Mouse (Mus musculus) splenic B cell, adult 2 months (primary cell): ENCODE data around the gene Fam180a.

ENCODE experiments used
- DNase-seq: peaks from one replicate; pipeline ENCODE4 v3.0.0-alpha.2; 2011; ENCODE audit warnings: low read depth, low spot score
- H3K27me3 ChIP-seq: 2 replicates; pipeline ENCODE4 v1.6.1; 2012; ENCODE audit warnings: mild to moderate bottlenecking, low read length, moderate library complexity, mixed read lengths; ENCODE audit not compliant: control insufficient read depth, poor library complexity, insufficient read depth, severe bottlenecking
- H3K36me3 ChIP-seq: 2 replicates; pipeline ENCODE4 v1.6.1; 2012; ENCODE audit warnings: mild to moderate bottlenecking, low read length, moderate library complexity, mixed read lengths; ENCODE audit not compliant: control insufficient read depth, poor library complexity, insufficient read depth, severe bottlenecking

Gene Fam180a

DNA sequence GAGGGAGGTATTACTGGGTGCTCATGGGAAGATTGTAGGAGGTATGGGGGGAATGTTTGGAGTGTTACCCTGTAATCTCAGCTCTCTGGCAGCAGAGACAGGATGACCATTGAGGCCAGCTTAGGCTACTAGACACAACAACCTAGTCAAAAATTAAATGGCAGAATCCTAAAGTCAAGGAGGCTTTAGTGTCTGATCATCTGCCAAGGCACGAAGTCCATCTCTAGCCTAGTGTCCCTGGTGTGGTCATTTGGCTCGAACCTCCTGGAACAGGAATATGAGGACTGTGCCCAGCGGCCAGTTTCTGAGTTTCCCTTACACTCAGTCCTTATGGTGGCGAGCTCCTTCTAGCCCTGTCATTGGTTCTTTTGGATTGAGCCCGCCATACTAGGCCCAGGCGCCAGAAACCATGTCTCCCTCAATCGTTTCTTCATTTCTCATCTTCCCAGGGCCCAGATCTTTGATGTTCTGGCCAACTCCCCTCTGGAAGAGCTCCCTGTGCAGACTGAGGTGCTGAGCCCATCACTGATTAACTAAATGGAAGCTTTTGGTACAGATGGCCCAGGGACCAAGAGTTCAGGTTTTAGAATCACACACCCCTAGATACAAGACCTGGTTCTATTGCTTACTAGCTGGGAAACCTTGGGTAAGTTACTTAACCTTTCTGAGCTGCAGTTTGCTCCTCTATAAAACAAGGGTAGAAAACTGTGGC is 28.3 kb downstream of the Fam180a start:
- no peaks in the 10 kb centered on the region for H3K36me3 ChIP-seq

DNA sequence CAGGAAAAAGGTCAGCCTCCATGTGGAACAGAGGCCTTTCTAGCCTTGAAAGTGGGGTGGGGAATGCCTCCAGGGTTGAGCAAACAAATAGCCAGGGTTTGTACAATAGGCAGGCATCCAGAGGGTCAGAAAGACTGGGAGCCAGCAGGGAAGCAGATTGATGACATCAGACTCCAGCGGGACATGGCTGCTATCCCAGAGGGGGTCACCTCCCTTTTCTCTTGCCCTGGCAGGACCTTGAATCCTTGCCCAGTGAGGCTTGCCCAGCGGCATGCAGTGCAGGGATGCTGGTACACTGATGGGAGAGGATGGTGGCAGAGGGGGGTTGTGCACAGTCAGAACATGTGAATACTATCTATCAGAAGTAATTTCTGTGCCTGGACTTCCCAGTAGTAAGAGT is 28.9 kb downstream of the Fam180a start:
- no peaks in the 10 kb centered on the region for H3K36me3 ChIP-seq
- DNase-seq, result no peak
- no peaks in the 10 kb centered on the region for H3K27me3 ChIP-seq

More for the DNA sequence above, 28.3 kb downstream of the Fam180a start:
- no peaks in the 10 kb centered on the region for H3K27me3 ChIP-seq
- no peak for DNase-seq

DNA sequence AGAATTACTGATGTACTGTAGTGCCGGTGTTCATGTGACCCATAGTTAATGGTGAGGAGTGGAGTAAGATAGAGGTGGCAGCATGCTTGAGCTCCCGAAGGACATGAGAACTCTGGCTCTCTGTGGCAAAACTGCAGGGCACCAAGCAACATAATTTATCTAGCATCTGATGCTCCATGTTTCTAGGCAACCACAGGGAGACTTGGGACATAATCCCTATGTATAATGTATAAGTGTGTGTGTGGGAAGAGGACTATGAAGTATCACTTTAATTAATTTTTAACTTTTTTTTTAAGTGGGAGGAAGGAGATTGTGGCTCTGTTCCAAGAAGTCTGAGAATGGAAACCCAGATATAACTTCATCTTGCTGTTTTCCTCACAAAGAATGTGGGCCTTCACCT is 31.0 kb downstream of the Fam180a start:
- Histone ChIP-seq H3K27me3 (no peaks in the 10 kb centered on the region), H3K36me3 (no peaks in the 10 kb centered on the region)
- no peak for DNase-seq

DNA sequence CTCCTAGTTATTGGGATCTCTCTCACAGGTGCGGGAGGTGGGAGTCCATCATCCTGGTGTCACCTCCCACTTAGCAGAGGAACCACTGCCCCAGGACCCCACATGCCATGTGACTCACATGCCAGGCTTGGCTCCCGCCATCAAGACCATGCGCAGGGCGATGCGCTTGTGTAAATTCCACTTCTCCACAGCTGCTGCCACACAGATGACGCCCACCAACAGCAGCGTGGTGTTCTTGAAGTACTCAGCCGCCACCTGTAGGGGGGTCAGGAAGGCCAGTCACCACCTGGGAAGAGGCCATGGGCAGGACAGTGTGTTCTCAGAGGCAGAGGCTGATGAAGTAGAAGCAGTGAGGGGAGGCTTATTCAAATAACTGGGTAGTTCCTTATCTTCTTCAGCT is 36.3 kb downstream of the Fam180a start:
- H3K27me3 ChIP-seq, result no peaks in the 10 kb centered on the region
- DNase-seq, result no peak
- H3K36me3 ChIP-seq, result no peaks in the 10 kb centered on the region

DNA sequence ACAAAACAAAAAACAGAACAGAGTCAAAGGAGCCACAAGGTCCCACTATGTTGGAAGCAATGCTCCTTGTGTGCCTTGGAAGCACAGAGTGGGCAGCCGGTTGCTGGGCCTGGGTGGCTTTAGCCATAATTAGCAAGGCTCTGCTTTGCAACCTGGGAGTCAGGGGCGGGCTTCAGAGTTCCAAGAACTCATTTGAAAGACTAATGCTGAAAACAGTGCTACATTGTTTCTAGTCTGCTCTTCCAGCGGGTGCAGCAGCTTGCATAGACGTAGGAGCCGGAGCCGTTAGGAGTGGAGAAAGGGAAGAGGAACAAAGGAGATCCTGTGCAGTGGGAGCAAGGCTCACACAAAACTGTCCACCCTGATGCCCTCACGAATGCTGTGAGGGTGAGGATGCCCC is 37.0 kb downstream of the Fam180a start:
- no peak for DNase-seq
- no peaks in the 10 kb centered on the region for H3K27me3 ChIP-seq
- H3K36me3 ChIP-seq, result no peaks in the 10 kb centered on the region

DNA sequence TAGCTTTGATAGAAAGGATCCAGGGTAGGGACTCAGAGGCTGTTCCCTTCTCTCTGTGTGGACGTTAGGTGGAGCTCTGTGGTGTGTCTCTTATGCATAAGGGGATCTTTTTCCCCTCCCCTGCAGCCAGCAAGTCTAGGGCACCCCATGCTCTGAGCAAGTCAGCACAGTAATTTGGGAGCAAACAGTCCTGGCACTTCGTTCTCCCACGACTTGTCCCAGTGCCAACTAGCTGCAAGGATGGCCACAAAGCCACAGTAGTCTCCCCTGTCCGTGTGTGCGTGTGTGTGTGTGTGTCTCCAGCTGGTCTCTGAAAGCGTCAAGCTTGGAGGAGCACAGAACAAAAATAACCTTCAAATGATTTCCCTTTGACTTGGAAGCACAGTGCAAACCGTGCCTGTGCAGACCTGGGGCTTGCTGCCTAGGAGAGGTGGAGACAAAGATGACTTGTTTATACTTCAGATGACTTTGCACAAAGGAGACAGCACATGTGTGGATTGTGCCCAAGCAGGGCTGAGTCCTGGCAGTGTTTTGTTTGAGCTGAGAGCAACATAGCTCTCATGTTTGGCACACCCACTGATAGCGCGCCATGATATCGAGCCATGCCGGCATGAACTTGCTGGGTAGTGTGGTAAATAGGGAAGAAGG is 37.7 kb downstream of the Fam180a start:
- H3K27me3 ChIP-seq, result no peaks in the 10 kb centered on the region
- no peaks in the 10 kb centered on the region for H3K36me3 ChIP-seq
- DNase-seq, result no peak

DNA sequence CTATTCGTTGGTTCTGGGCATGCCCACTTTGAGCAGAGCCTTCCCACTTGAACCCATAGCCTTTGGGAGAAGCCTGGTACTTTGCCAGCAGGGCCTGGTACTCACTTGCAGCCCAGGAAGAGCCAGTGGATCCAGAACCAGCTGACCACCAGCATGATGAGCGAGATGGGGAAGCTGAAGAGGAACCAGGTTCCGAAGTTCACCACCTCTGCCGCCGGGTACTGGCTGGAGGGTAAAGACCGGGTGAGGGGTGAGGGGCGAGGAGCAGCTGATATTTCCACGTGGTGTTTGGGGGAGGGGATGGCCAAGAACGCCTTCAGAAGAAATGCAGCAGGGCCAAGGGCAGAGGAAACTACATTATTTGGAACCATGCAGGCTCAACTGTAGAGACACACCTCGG is 46.6 kb downstream of the Fam180a start:
- Histone ChIP-seq H3K36me3 (no peaks in the 10 kb centered on the region), H3K27me3 (no peaks in the 10 kb centered on the region)
- DNase-seq, result no peak

DNA sequence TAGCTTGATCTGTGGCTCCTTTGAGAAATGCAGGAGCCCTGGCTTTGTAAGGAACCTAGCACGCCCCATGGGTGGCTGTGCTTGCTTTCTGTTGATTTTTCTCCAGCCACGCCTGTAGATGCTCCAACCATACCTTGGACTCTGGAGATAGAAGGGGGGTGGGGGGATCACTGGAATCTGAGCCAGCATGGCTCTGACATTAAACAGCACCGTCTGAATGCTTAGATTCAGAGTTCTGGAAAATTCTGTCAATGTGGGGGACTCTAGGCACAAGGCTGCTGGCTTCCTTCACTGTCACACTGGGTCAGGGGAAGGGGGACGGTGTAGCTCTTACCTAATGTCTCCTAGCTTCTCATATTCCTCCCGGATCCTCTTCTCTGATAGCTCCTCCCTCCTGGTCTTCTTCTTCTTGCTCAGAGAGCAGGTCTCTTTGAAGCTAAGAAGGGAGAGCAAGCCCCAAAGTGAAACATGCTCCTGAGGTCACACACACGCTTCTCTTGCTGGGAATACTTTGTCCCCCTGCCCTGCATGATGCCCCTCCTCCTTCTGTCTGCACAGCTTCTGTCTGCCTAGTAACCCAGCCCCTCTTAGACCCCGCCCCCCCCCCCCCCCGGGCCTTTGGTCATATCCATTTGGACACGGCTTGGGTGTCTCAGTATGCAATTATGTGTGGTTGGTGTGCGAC is 47.9 kb downstream of the Fam180a start:
- H3K27me3 ChIP-seq, result no peaks in the 10 kb centered on the region
- H3K36me3 ChIP-seq, result no peaks in the 10 kb centered on the region

DNA sequence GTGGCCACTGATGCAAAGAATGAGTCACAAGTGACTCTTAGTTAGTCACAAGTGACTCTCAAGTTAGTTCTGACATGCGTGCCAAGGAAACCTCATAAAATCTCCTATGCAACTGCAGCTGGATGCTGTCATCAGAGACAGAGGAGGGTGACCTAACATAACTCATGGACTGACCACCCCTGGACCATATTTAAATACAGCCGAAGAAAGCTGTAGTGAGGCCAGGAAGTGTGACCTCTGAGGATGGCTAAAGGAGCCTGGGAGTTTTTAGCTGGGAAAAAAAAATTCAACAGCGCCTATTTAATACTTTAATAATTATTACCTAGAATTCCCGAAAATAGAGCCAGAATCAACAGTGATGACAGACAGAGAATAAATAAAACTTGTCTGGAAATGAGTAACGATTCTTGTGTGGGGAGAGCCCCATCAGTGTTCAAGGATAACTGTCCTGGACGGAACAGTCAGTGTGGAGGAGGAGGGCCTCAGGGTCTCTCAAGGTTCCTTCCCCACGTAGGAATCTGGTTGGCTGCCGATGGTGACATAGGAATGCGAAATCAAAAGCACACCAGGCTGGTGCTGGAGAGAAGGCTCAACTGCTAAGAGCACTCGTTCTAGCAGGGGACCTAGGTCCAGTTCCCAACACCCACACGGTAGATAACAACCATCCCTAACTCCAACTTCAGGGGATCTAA is 52.4 kb downstream of the Fam180a start:
- no peak for DNase-seq
- H3K27me3 ChIP-seq, result no peaks in the 10 kb centered on the region
- H3K36me3 ChIP-seq, result no peaks in the 10 kb centered on the region

More for the DNA sequence above, 47.9 kb downstream of the Fam180a start:
- no peak for DNase-seq

DNA sequence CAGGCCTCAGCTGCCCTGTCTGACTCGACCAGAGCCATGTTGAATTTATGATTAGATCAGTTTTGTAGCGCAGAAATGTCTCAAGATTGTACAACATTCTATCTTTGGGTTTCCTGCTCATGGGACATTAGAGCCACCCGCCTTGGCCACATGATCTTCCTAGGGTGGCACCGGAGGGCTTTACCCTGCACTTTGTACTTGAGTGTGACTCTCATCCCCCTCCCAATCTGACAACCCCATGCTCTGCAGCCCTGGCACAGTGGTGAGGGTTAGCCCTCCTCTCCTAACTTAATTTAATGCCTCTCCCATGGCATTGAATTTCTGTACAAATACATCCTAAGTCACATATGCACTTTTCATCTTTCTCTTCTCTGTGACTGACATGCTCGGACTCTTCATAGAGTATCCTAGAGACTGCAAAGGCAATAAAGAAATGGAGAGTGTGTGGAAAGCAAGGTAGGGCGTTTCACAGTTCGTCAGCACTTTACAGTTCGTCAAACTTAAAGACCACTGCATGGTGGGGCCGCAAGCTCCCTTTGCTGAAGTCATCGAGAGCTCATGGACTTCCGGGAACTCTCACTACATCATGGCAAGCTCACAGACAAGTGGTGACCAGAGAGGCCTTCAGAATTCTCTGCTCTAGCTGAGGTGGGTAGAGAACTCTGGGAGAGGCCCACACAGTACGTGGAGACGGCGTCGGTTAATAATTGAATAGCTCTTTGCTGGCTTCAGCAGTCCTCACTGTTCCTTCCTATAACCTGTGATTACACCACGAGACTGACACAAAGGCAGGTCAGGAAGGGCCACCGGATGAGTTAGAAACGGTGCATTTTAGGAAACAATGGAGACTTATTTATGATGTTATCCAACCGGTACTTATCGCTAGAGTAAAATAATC is 53.8 kb downstream of the Fam180a start:
- no peaks in the 10 kb centered on the region for H3K27me3 ChIP-seq
- DNase-seq, result no peak

DNA sequence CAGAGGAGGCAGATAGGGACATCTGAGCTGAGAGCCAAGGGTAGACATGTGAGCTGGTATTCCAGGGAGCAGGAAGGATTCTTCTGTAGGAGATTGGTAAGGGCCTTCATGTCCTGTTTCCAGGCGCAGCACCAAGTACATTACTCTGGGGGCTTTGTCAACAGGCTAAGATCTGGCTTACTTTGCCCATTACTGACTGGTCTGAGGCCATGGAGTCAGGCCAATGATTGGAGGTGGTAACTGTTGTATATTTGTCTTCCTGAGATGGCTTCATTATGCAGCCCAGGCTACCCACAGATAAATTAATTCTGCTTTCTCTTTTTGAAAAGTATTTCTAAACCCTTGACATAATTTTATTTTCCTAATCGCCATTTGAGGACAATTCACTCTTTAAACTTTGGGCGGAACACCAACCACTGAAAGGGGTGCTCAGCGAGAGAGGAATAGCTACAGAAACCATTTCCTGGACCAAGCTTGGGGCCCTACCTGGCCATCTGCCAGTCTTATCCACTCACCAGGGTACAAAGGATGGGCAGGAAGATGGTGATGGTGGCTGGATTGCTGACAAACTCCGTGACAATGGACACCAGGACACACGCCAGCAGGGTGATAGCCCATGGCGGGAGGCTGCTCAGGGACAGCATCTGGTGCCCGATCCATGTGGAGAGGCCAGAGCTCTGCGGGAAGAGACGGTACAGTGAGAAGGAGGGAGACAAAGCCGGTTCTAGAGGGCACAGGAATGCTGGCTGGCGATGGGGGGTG is 54.7 kb downstream of the Fam180a start:
- H3K27me3 ChIP-seq, result no peaks in the 10 kb centered on the region
- no peak for DNase-seq

More for the DNA sequence above, 53.8 kb downstream of the Fam180a start:
- no peaks in the 10 kb centered on the region for H3K36me3 ChIP-seq

DNA sequence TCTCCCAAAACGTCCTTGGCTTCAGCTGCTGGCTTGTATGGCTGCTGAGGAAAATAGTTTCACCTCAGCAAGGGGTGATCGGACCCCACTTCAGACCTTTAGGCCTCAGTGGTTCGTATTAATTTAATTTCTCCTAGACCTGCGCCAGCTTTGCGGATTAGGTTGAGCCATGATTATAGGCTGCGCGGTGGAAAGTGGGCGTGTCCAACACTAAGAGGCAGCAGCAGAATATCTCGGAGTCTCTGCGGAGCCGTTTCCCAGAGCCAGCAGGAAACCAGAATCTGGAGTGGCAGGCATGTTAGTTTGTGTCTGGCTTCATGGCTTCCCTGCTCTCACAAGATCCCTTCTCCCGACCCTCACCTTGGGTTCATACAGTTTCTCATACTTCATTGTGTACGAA is 56.3 kb downstream of the Fam180a start:
- H3K27me3 ChIP-seq, result no peaks in the 10 kb centered on the region
- no peaks in the 10 kb centered on the region for H3K36me3 ChIP-seq
- no peak for DNase-seq

More for the DNA sequence above, 54.7 kb downstream of the Fam180a start:
- H3K36me3 ChIP-seq, result no peaks in the 10 kb centered on the region

DNA sequence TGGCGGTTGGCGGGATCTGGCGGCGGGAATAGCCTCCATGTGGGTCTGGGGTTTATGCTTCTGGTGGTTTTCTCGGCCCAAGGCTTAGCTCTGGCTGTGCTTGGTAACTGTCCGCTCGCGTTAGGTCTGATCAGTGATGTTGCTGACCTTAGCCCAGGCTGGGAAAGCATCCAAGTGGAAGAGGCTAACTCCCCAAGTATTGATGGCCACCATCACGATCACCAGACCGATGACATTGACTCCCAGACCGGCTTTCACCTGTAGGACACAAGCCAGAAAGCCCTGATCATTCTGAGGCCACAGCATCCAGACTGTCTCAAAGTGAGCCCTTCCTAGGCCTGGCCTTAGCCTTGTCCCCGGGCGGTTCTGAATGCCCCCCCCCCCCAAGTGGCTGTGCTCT is 57.2 kb downstream of the Fam180a start:
- H3K36me3 ChIP-seq, result no peaks in the 10 kb centered on the region
- no peak for DNase-seq
- H3K27me3 ChIP-seq, result no peaks in the 10 kb centered on the region
